ENCODE assay signal across 12 mouse cellular contexts in the genomic region with DNA sequence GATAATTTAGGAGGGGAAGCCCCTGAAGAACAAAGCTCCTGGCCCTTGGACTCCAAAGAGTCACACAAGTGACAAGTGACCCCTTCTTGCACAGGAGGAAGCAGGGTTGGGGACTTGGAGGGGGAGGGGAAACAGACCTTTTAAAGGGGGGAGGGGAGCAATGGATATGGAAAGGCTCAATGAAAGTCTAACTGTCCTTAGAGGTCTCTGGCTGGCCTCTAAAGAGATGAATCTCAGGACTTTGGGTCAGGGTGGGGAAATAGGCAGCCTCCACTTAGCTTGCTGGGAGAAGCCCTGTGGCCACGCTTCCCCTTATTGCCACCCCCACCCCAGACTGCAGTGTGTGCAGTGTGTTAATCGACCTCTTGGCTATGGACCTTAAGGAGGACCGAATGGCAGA.
DNase-seq lines count a peak whose midpoint lies in the region; ATAC-seq and TF ChIP-seq lines count a peak whose summit lies in the region.
"Had no signal": no experiment of that assay in that cellular context is flagged by ENCODE, and none has a peak within 500 bp of the region (broad histone marks: within the 10 kb centered on the region; RNA-seq: fewer than 3 reads in every experiment).

No protein-coding gene starts in this region.

- no peak for TF ChIP-seq POLR2A in MEL (IDR thresholded peaks at IDR 0.05; ENCODE audit: control insufficient read depth in 1 of 2, insufficient read depth in 1 of 2, low read depth in 1 of 2, low read length in 2 of 2, poor library complexity in 1 of 2)

- no peak overlapping the region for H3K4me3 ChIP-seq in hindbrain, embryonic 11.5 days (ENCODE audit: low read depth, low read length)
- no peak overlapping the region for H3K4me3 ChIP-seq in hindbrain, embryonic 14.5 days (replicated peaks; ENCODE audit: low read length)
- H3K4me3 ChIP-seq in MEL (ENCODE audit: control insufficient read depth in 1 of 2, insufficient read depth in 1 of 2, low read depth in 2 of 2, low read length in 2 of 2) = peak overlapping the region; percentile 37 to 50
- peak overlapping the region; percentile 51 for H3K4me3 ChIP-seq in liver, embryonic 12.5 days
- no peak overlapping the region for H3K4me3 ChIP-seq in left cerebral cortex, adult 2 months

- peak; percentile 21 for DNase-seq in hindbrain, embryonic 11.5 days (ENCODE audit: low spot score)
- no peak for DNase-seq in hindbrain, embryonic 14.5 days (ENCODE audit: low spot score)
- DNase-seq in 416B (ENCODE audit: low read depth) (peak; percentile 17), MEL (ENCODE audit: low read depth, low spot score) (peak; percentile 71)
- DNase-seq in Muller cell, postnatal 12 days (ENCODE audit: inconsistent ontology term) = no peak
- DNase-seq in urinary bladder, postnatal 10 days (ENCODE audit: low spot score) = no peak
- no peak for DNase-seq in left cerebral cortex, adult 2 months (ENCODE audit: extremely low spot score in 1 of 2, low spot score in 2 of 2)
- DNase-seq: kidney, adult 11 months; kidney, postnatal 36 days; thymus, postnatal 25 days had no signal

- H3K9ac ChIP-seq in hindbrain, embryonic 11.5 days (ENCODE audit: low read depth, low read length) = no peak overlapping the region
- H3K9ac ChIP-seq in hindbrain, embryonic 14.5 days = no peak overlapping the region
- H3K9ac ChIP-seq in MEL (ENCODE audit: control insufficient read depth, low read depth, low read length, poor library complexity, severe bottlenecking) = peak overlapping the region; percentile 56
- peak overlapping the region; percentile 75 for H3K9ac ChIP-seq in liver, embryonic 12.5 days

- TF ChIP-seq RAD21 in MEL (IDR thresholded peaks at IDR 0.05; ENCODE audit: low read depth, low read length) = no peak

- 0% methylated on average over 3 of the region's 3 CpGs for WGBS in hindbrain, embryonic 11.5 days
- 14% methylated on average over 3 of the region's 3 CpGs for WGBS in hindbrain, embryonic 14.5 days
- WGBS in liver, embryonic 12.5 days (ENCODE audit: insufficient replicate concordance) = 12% methylated on average over 3 of the region's 3 CpGs

- peak; percentile 5 to 35; a peak in 3 of 4 replicates for TF ChIP-seq EP300 in MEL (IDR thresholded peaks at IDR 0.05; ENCODE audit: low read depth in 1 of 2, low read length in 2 of 2)

- no peaks in the 10 kb centered on the region for H3K36me3 ChIP-seq in hindbrain, embryonic 11.5 days (ENCODE audit: control insufficient read depth, insufficient read depth, low read length)
- no peaks in the 10 kb centered on the region for H3K36me3 ChIP-seq in hindbrain, embryonic 14.5 days (replicated peaks; ENCODE audit: control insufficient read depth, insufficient read depth)
- H3K36me3 ChIP-seq in MEL (ENCODE audit: control insufficient read depth in 1 of 2, insufficient read depth in 2 of 2, low read length in 2 of 2) = peaks cover 0 to 31% of the 10 kb centered on the region in 2 experiments; a peak in 2 of 4 replicates
- no peaks in the 10 kb centered on the region for H3K36me3 ChIP-seq in liver, embryonic 12.5 days

- peaks cover 18% of the 10 kb centered on the region; the same call in 1 of the 2 replicates for H3K79me2 ChIP-seq in MEL (ENCODE audit: control insufficient read depth, insufficient read depth, low read length, poor library complexity)

- ATAC-seq in hindbrain, embryonic 11.5 days (ENCODE audit: low FRiP score) = no peak
- no peak for ATAC-seq in hindbrain, embryonic 14.5 days (ENCODE audit: low FRiP score)
- ATAC-seq in liver, embryonic 12.5 days = no peak
- ATAC-seq: activated CD4-positive, CD25-positive, alpha-beta regulatory T cell, adult 4 months had no signal

- TF ChIP-seq CTCF in MEL (IDR thresholded peaks at IDR 0.05 in 2 of 3, conservative IDR thresholded peaks at IDR 0.05 in 1 of 3; ENCODE audit: control insufficient read depth in 1 of 3, insufficient read depth in 1 of 3, low read depth in 2 of 3, low read length in 3 of 3, poor library complexity in 1 of 3, severe bottlenecking in 1 of 3) = no peak
- no peak for TF ChIP-seq CTCF in left cerebral cortex, adult 2 months (IDR thresholded peaks at IDR 0.05)

- intact Hi-C loops in left cerebral cortex, adult 2 months (cut with DNase I) = loop anchor here (10.0 kb wide), 1 partner anchor 337 kb away; no protein-coding TSS in a partner anchor

- H3K27ac ChIP-seq in hindbrain, embryonic 11.5 days (ENCODE audit: low read depth, low read length) = peak overlapping the region; percentile 74; the same call in 1 of the 2 replicates
- H3K27ac ChIP-seq in hindbrain, embryonic 14.5 days = no peak overlapping the region
- H3K27ac ChIP-seq in MEL (ENCODE audit: control insufficient read depth, low read depth, low read length) = peak overlapping the region; percentile 65
- peak overlapping the region; percentile 97 for H3K27ac ChIP-seq in liver, embryonic 12.5 days
- no peak overlapping the region for H3K27ac ChIP-seq in left cerebral cortex, adult 2 months

- peaks cover 63% of the 10 kb centered on the region for H3K27me3 ChIP-seq in hindbrain, embryonic 11.5 days (ENCODE audit: control insufficient read depth, insufficient read depth, low read length)
- peaks cover 81% of the 10 kb centered on the region for H3K27me3 ChIP-seq in hindbrain, embryonic 14.5 days (ENCODE audit: control insufficient read depth, insufficient read depth, low read length)
- no peaks in the 10 kb centered on the region for H3K27me3 ChIP-seq in MEL (ENCODE audit: control insufficient read depth in 1 of 2, insufficient read depth in 2 of 2, low read length in 2 of 2)
- peaks cover 83% of the 10 kb centered on the region for H3K27me3 ChIP-seq in liver, embryonic 12.5 days (replicated peaks)

- H3K4me1 ChIP-seq in hindbrain, embryonic 11.5 days (replicated peaks; ENCODE audit: control insufficient read depth, insufficient read depth, low read length) = peaks cover 6% of the 10 kb centered on the region; the same call in 1 of the 2 replicates
- H3K4me1 ChIP-seq in hindbrain, embryonic 14.5 days (replicated peaks; ENCODE audit: control insufficient read depth, insufficient read depth, low read length) = peaks cover 59% of the 10 kb centered on the region
- H3K4me1 ChIP-seq in MEL (ENCODE audit: control insufficient read depth in 1 of 2, insufficient read depth in 2 of 2, low read length in 2 of 2) = peaks cover 19 to 45% of the 10 kb centered on the region in 2 experiments
- peaks cover 89% of the 10 kb centered on the region for H3K4me1 ChIP-seq in liver, embryonic 12.5 days

- no peak overlapping the region for H3K4me2 ChIP-seq in hindbrain, embryonic 11.5 days (replicated peaks; ENCODE audit: low read depth, low read length)
- H3K4me2 ChIP-seq in hindbrain, embryonic 14.5 days (replicated peaks) = no peak overlapping the region
- H3K4me2 ChIP-seq in liver, embryonic 12.5 days = peak overlapping the region; percentile 88

- no peaks in the 10 kb centered on the region for H3K9me3 ChIP-seq in hindbrain, embryonic 11.5 days (ENCODE audit: control insufficient read depth, low read length)
- no peaks in the 10 kb centered on the region for H3K9me3 ChIP-seq in hindbrain, embryonic 14.5 days (ENCODE audit: control insufficient read depth, low read length)
- H3K9me3 ChIP-seq in MEL (replicated peaks; ENCODE audit: insufficient read depth, low read length) = no peaks in the 10 kb centered on the region
- no peaks in the 10 kb centered on the region for H3K9me3 ChIP-seq in liver, embryonic 12.5 days (replicated peaks)

TF ChIP-seq in MEL, 35 proteins besides CTCF, POLR2A, EP300 and RAD21:
- peak; percentile 74; the same call in 1 of the 2 replicates for TF ChIP-seq MAZ (IDR thresholded peaks at IDR 0.05; ENCODE audit: low read depth, low read length)
- TF ChIP-seq TBP (IDR thresholded peaks at IDR 0.05; ENCODE audit: low read depth, low read length) = no peak
- TF ChIP-seq BHLHE40 (IDR thresholded peaks at IDR 0.05; ENCODE audit: borderline replicate concordance, low read depth, low read length) = peak; percentile 33; the same call in 1 of the 2 replicates
- TF ChIP-seq TCF12 (IDR thresholded peaks at IDR 0.05; ENCODE audit: low read depth, low read length) = 0 out of 2 replicates have a peak, but pooled peaks have one; percentile 15
- peak; percentile 54; the same call in 1 of the 2 replicates for TF ChIP-seq MAX (IDR thresholded peaks at IDR 0.05; ENCODE audit: low read length)
- TF ChIP-seq NELFE (IDR thresholded peaks at IDR 0.05; ENCODE audit: low read depth, low read length) = peak; percentile 26
- no peak for TF ChIP-seq USF2 (IDR thresholded peaks at IDR 0.05; ENCODE audit: borderline replicate concordance in 1 of 2, insufficient read depth in 1 of 2, low read depth in 1 of 2, low read length in 2 of 2)
- no peak for TF ChIP-seq HCFC1 (IDR thresholded peaks at IDR 0.05; ENCODE audit: low read depth, low read length)
- no peak for TF ChIP-seq ZC3H11A (IDR thresholded peaks at IDR 0.05; ENCODE audit: low read depth, low read length)
- TF ChIP-seq CHD2 (IDR thresholded peaks at IDR 0.05; ENCODE audit: low read length) = peak; percentile 76
- no peak for TF ChIP-seq ETS1 (IDR thresholded peaks at IDR 0.05; ENCODE audit: low read depth, low read length)
- no peak; the same call in 1 of the 2 replicates for TF ChIP-seq MXI1 (IDR thresholded peaks at IDR 0.05; ENCODE audit: low read depth, low read length)

Comparison
In these comparisons a context has a peak if more than half of its experiments do, and no peak if none do; other contexts are left out.
1. DNase-seq: peak in hindbrain, embryonic 11.5 days (single experiment), 416B (single experiment) and MEL (single experiment); none in hindbrain, embryonic 14.5 days (single experiment), Muller cell, postnatal 12 days (single experiment), urinary bladder, postnatal 10 days (single experiment) and left cerebral cortex, adult 2 months (0 of 2).
2. H3K27ac ChIP-seq: peak in hindbrain, embryonic 11.5 days (single experiment), MEL (single experiment) and liver, embryonic 12.5 days (single experiment); none in hindbrain, embryonic 14.5 days (single experiment) and left cerebral cortex, adult 2 months (single experiment).
3. H3K4me3 ChIP-seq: peak in MEL (2 of 2) and liver, embryonic 12.5 days (single experiment); none in hindbrain, embryonic 11.5 days (single experiment), hindbrain, embryonic 14.5 days (single experiment) and left cerebral cortex, adult 2 months (single experiment).
4. H3K9ac ChIP-seq: peak in MEL (single experiment) and liver, embryonic 12.5 days (single experiment); none in hindbrain, embryonic 11.5 days (single experiment) and hindbrain, embryonic 14.5 days (single experiment).